Mouse (Mus musculus) spleen, postnatal 14 days (tissue): Measurements from ENCODE around the gene Sugp2.

Experiments
- DNase-seq, 2 experiments: peaks; one replicate each; pipeline ENCODE4 v3.0.0; 2021 to 2022; ENCODE audit warnings: low spot score in 2 of 2

The Sugp2 gene

DNA sequence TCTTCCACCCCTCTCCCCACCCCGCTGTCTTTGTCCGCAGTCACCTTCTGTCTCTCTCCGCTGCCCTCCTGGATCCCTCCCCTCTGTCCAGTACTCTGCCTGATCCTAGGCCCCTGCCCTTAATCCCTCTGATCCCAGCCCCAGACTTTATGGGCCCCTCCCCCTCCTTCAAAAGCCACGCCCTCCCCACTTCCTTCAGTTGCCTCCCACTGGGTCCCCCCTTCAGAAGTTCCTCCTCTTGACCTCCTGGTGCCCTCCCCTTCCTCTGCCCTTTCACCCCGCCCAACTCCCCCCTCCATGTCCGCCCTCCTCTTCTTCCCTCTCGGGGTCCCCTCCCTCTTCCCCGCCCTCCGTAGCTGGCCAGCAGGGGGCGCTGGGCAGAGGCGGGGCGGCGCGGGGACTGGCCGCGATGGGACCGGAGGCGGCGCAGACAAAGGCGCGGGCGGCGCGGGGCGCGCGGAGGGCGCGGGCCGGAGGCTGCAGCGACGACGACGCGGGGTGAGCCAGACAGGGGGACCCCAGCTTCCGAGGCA, 48.6 kb downstream of the Sugp2 start, which contains the start of gene Homer3:
Gene Homer3 (plus strand): TSS at position 225 of the 533 bp plus-strand sequence.
- peak; percentile 76 to 85 for DNase-seq

DNA sequence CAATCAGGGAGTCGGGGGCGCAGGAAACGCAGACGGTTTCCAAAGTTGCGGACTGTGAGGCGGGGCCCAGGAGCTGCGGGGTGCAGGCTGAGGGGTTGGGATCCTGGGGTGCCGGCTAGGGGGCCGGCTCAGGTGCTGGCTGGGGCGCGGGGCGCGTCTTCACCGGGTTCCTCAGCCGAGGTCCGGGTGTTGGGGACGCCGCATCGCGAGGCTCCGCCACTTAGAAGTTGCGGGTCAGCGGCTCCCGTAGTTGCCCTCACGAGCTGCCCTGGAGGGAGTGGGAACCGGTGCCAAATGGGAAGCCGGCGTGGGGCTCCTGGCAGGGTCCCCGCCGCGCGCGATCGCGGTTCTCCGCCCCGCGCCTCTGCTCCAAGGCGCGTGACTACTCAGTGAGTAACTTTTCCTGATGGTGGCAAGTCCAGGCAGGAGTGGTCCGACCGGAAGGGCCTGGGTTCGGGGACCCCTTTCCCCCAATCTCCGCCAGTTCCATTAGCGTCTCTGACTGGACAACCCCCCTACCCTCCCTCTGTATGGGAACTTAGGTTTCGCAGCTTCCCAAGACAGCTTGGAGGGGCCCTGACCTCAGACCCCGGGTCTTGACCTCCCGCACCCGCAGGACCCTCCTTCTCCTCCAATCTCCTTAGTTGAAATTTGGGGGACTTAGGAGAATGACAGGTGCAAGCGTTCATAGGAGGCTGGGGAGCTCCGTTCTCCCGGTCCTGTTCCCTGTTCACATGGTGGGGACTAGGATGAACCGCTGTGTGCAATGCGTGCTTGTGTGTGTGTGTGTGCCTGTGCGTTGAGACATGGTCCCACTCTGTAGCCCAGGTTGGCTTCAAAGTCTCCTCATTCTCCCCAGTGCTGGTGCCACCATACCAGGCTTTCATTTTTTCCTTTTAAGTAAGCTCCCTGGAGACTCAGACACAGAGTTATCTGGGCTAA, 49.4 kb downstream of the Sugp2 start:
- no peak for DNase-seq

DNA sequence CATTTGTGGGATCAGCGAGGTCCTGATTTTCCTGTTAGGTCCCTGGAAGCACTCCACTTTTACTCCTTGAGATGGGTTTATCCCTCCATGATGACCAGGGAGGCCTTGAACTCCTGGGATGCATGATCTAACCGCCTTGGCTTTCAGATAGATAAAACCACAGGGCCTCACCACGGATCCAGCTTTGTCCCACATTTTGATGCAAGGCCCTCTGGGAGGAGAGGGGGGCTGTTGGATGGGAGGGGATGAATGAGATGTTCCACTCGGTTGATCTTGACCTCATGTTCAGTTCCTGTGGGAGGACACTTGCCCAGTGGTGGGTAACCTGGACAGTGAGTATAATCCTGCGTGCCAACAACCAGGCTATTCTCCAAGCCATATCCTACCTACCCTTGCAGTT, 50.4 kb downstream of the Sugp2 start:
- no peak for DNase-seq

DNA sequence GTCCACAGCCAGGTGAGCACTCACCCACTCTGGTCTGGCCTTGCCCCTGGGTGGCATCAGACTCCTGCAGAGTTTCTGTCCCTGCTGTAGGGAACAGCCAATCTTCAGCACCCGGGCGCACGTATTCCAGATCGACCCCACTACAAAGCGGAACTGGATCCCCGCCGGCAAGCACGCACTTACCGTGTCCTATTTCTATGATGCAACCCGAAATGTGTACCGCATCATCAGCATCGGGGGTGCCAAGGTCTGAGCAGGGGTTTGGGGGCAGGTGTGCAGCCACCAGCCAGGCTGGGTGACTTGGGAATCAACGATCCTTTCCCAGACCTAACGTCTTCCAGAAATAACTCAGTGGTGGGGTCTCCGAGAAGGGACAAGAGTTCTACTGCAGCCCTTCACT, 51.3 kb downstream of the Sugp2 start:
- DNase-seq: no peak

DNA sequence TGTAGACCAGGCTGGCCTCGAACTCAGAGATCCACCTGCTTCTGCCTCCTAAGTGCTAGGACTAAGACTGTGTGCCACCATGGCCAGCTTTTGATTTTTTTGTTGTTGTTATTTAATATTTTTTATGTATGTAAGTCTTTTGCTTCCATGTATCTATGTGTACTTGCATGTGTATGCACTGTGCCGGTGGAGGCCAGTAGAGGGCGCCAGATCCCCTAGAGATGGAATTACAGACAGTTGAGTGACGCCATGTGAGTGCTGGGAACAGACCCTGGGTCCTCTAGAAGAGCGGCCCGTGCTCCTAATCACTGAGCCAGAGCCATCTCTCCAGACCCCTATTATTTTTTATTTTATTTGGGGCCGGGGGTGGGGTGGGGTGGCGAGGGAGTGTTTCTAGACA, 52.7 kb downstream of the Sugp2 start:
- no peak for DNase-seq

DNA sequence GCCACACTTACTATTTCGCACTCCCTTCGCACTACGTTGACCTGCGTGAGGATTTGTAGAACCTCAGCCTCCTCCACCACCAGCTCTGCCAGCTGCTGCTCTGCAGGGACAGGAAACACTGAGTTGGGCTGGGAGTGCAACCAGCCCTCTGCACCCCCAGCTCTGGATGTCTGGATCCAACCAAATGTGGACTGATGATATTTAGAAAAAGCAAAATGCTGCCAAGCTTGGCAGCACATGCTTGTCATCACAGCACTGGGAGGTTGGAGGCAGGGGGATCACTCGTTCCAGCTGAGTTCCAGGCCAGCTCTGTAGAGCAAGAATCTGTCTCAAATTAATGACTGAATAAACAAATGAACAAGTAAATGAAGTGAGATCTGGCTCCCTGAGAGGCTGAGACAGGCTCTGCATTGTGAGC, 60.0 kb downstream of the Sugp2 start:
- no peak for DNase-seq

DNA sequence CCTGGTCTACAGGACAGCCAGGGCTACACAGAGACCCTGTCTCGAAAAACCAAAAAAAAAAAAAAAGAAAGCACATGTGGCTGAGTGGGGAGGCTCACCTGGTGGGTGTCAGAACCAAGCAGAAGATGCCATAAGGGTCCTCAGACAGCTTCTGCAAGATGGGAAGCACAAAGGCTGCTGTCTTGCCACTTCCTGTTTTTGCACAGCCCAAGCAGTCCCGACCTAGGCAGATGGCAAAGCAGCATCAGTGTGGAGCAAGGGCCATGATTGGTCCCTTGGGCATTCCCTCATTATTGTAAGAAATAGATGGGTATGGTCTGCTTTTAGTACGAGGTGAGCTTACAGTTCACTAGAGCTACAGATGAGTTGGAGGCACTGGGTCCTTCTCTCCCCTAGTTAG, 66.9 kb downstream of the Sugp2 start:
- no peak for DNase-seq

DNA sequence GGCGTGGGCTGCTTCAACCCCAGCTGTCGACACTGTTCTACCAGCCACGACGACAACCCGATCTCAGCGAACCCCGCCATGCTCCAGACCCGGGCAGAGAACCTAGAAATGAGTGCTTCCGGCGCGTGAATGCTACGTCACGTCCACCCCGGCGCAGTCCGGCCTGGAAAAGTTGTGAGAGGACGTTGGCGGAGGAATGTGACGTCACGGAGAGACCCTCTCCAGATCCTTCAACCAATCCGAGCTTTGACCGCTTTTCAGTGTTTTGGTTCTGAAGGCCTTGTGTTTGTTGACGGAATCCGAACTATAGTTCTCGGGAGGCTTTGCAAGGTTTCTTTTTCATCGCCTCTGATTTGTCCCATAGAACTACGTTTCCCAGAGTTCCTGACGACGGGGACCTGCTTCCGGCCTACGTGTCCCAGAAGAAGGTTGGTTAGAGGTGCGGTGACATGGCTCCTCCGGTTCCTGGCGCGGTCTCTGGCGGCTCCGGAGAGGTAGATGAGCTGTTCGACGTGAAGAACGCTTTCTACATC, 68.4 kb downstream of the Sugp2 start, which contains the start of the genes Ddx49 and Cope:
Gene Ddx49 (minus strand): TSS at position 132 of the 533 bp plus-strand sequence.
Gene Cope (plus strand): TSS at position 161 of the 533 bp plus-strand sequence.
- peak; percentile 80 to 91 for DNase-seq

DNA sequence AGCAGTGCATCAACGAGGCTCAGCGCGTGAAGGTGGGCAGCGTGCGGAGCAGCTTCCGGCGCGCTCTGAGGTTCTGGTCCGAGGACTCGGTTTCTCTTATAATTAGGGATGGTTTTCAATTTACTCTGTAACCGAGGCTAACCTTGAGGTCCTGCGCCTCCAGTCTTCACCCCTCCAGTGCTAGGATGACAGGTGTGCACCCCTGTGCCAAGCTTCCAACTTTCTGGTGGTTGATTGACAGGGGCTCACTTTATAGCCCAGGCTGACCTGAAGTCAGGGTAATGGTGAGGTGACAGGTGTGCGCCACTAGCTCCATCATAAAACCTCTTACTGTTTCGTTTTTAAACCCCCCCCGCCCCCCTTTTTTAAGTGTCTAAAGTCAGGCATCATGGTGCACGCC, 68.9 kb downstream of the Sugp2 start:
- no peak for DNase-seq

DNA sequence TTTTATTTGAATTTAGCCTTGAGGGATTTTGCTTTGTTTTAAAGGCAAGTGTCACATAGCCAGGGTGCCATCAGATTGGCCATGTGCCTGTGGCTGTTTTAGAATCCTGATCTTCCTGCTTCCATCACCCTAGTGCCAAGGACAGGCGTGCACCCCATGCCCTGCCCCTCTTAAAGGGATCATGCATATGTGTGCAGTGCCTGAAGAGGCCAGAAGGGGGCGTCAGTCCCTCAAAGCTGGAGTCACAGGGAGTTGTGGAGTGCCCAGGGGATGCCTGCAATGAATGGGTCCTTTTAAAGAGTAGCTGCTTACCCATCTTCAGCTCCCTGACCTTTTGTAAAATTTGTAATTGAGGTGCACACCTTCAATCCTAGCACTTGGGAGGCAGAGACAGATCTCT, 75.3 kb downstream of the Sugp2 start:
- no peak for DNase-seq

DNA sequence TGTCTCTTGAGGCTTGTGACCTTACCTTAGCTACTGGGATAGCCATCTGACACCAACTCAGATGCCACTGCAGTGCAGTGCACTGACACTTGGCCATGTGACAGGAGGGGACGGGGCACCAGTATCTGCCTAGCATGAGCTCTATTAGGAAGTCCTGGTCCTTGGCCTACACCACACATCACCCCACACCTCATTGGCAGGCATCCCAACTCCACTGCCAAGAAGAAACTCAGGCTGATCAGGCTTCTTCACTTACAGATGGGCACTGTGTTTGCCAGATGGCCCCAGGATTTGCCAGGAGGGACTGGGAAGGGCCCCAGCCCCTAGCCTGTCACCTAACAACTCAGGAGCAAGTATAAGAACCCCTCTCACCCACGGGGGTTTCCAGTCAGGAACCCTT, 79.4 kb downstream of the Sugp2 start:
- DNase-seq: no peak

DNA sequence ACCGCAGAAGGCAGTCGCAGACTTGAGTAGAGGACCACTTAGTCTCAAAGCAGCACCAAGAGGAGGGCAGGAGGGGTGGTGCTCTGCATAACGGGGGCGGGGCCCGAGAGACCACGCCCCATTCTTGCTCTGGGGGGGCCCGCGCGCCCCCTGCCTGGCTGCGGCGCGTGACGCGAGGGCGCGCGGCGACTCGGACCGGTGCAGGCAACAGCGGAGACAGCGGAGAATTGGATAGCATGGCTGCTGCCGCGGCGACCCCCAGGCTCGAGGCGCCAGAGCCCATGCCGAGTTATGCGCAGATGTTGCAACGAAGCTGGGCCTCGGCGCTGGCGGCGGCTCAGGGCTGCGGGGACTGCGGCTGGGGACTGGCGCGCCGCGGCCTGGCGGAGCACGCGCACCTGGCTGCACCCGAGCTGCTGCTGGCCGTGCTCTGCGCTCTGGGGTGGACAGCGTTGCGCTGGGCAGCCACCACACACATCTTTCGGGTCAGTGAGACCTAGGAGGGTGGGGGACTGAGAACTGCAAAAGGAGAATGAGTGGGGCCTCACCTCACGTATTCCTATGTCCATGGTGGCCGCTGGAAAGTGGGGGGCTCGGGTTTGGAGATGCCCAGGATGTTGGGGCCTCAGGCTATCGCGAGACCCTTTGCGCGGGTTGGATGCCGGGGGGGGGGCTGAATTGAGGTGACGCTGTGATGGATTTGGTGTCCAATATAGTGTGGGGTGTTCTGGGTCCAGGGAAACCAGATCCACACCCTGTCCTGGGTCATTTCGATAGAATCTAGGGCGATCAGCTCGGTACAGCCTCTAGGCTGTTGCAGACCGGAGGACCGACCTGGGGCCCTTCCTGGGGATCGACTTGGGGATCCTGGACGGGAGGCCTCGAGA, 81.8 kb downstream of the Sugp2 start, which contains the start of gene Cers1:
Gene Cers1 (plus strand): TSS at position 152 of the 887 bp plus-strand sequence.
- no peak for DNase-seq

DNA sequence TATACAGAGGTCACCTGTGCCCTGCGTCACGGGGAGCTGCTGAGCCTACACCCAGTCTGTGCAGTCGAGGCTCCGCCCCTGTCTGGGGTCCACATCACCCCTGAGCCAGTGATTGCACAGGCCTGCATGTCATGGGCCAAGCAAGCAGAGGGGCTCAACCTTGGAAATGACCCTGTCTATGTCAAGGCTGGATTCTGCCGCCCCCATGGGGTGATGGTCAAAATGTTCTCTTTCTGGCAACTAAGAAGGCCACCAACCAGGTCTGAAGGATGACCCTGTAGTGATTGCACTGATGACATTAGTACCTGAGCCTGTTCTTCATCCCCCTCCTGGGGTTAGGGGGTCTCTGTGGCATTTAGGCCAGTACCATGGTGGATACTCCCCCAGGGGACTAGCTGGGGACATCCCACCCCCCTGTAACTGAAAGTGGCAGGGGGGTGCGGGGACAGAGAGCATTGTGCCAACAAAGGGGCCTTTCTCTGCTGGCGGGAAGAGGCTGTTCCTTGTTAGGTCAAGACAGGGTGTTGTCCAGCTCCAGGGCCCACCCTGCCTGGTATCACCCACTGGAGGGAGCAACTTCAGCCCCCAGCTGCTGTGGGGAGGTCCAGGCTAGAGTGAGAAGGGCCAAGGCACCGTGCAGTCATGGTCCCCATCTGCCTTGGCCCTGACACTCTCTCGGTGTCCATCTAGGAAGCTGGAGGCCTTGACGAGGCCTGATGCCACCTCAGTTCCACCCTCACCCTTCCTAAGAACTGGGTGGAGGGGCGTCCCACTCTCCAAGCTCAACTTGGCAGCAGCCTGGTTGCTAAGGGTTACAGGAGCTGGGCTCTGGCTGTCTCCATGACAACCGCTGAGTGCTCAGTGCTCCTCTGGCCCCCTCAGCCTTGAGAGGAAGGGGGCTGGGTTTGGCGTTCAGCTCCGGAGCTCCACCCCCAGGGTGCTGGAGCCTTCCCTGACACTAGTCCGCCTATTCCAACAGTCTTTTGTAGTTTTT, 82.8 kb downstream of the Sugp2 start:
- no peak for DNase-seq

DNA sequence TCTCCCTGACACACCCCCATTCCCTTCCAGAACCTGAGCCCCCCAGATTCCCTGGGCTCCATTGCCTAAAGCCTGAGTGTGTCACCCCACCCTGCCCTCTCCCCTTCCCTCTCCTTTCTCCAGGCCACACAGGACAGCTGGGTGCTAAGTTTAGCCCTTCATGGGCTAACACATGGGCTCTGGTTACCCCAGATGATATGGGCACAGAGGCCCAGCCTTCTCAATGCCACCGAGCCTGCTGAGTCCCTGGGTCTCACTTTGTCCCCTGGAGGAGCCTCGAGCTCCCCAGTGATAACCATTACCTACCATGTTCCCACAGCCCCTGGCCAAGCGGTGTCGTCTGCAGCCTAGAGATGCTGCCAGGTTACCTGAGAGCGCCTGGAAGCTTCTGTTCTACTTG, 83.8 kb downstream of the Sugp2 start:
- no peak for DNase-seq

DNA sequence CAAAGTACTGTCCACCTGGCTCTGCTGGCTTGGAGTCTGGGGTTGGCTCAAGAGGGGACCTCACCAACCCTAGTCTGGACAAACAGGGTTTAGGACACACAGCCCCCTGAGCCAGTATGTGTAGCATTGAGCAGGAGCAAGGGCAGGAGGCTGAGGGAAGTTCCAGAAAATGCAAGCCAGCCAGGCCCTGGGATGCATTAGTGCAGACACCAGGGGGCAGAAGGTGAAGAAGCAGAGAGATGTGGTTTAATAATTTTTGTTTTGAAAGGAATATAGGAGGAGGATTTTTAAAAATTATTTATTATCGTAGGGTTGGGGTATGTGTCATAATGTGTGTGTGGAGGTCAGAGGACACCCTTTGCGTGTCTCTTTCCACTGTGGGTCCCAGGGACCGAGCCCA, 89.7 kb downstream of the Sugp2 start:
- no peak for DNase-seq

DNA sequence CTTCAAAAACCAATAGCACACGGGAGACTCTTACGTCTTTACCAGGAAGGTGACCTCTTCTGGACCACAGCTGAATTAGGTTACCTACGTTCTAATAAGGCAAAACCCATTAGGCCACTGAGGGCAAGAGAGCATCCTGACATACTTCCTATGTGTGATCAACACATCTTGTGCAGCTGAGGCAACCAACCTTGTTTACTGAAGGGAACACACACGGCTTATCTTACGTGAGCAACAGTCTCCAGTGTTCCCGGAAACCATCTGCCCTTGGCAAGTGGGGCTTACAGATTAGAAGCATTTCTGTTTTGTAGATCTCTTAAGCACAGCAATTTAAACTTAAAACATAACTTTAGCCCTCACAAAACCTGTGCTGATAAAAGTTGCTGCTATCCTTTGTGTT, 93.5 kb downstream of the Sugp2 start:
- DNase-seq: no peak

DNA sequence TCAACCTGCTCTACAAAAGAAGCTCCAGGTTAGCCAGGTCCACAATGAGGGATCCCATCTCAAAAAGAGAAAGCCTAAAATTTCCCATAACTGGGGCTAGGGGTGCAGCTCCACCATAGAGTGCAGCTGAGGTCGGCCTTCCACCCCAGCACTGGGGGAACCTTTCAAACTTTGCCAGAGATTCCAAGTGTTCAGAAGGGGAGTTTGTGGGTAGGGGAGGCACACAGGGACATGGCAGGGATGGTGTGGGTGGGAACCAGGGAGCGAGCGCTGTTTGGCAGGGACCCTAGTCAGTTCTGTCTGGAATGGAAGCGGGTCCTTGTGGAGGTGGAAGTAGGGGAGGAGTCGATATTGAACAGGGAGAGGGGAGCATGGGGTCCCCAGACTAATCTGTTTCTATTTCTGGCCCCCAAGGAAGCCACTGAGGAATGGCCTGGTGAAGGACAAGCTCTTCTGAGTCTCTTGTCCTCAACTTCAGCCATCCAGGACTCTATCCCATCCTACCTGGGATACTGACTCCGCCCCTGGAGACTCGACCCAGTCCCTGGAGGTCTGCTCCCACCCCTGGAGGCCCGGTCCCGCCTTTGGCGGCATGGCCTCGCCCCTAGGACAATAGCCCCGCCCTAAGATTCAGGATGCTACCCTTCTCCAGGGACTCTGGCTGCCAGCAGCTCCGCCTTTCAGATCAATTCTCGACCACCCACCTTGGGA, 95.3 kb downstream of the Sugp2 start, which contains the start of gene Gdf1:
Gene Gdf1 (plus strand): TSS at position 694 of the 711 bp plus-strand sequence.
- no peak for DNase-seq
